Comparison of ENCODE assay signal across 17 mouse cellular contexts in the genomic region with DNA sequence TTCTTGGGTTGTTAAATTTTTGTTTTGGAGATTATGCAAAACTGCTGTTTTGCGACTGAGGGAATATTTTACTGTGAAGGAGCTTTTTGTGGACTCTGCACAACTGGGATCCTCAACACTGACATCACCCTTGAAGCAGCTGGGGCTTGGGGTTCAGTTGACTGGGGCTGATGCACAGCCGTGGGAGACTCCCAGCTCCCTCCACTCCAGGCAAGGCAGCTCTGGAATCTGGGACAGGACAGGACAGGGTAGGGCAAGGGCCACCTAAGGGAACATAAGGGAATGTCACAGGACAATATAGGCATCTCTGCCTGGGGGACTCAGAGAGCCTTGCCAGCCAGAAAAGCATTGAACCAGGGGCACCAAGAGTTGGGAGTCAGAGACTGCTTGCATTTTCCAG. TPM values are rescaled to one million over a fixed set of nuclear protein-coding genes. Genes with fewer than 3 reads are reported as not detected.
DNase-seq lines count a peak whose midpoint lies in the region; ATAC-seq and TF ChIP-seq lines count a peak whose summit lies in the region.
"Had no signal": no experiment of that assay in that cellular context is flagged by ENCODE, and none has a peak within 500 bp of the region (broad histone marks: within the 10 kb centered on the region; RNA-seq: fewer than 3 reads in every experiment).

No protein-coding gene starts in this region.

- H3K9me3 ChIP-seq in lung, embryonic 14.5 days (ENCODE audit: low read depth, low read length): no peaks in the 10 kb centered on the region
- H3K9me3 ChIP-seq in stomach, embryonic 15.5 days: no peaks in the 10 kb centered on the region
- H3K9me3 ChIP-seq: hindbrain, embryonic 13.5 days had no signal

- 14% methylated on average over 2 of the region's 2 CpGs for WGBS in lung, embryonic 14.5 days
- 26% methylated on average over 2 of the region's 2 CpGs for WGBS in stomach, embryonic 15.5 days

- H3K27me3 ChIP-seq in lung, embryonic 14.5 days (ENCODE audit: insufficient read depth, low read length): no peaks in the 10 kb centered on the region
- no peaks in the 10 kb centered on the region for H3K27me3 ChIP-seq in stomach, embryonic 15.5 days (replicated peaks)
- H3K27me3 ChIP-seq: hindbrain, embryonic 13.5 days had no signal

- no peak overlapping the region for H3K4me3 ChIP-seq in lung, embryonic 14.5 days (ENCODE audit: low read depth, low read length)
- no peak overlapping the region for H3K4me3 ChIP-seq in stomach, embryonic 15.5 days (replicated peaks)
- H3K4me3 ChIP-seq: forebrain, embryonic 12.5 days; hindbrain, embryonic 13.5 days; left cerebral cortex, adult 2 months had no signal

- ATAC-seq in lung, embryonic 14.5 days (ENCODE audit: insufficient read depth): peak; percentile 84
- no peak for ATAC-seq in stomach, embryonic 15.5 days (ENCODE audit: insufficient read depth, low FRiP score, low read depth)
- ATAC-seq in activated CD4-positive, CD25-positive, alpha-beta regulatory T cell, adult 4 months: no peak

- TF ChIP-seq CTCF in lung, embryonic 14.5 days (IDR thresholded peaks at IDR 0.05; ENCODE audit: low read depth): no peak

- no peaks in the 10 kb centered on the region for H3K36me3 ChIP-seq in lung, embryonic 14.5 days (ENCODE audit: insufficient read depth)
- no peaks in the 10 kb centered on the region for H3K36me3 ChIP-seq in stomach, embryonic 15.5 days
- H3K36me3 ChIP-seq: forebrain, embryonic 12.5 days; hindbrain, embryonic 13.5 days had no signal

- DNase-seq in heart, adult 11 months: peak; percentile 92
- no peak for DNase-seq in heart, postnatal 10 days
- no peak for DNase-seq in lung, embryonic 14.5 days
- no peak for DNase-seq in lung, postnatal 10 days
- peak; percentile 46 for DNase-seq in kidney, postnatal 10 days
- no peak for DNase-seq in testis, postnatal 14 days (ENCODE audit: low spot score)
- DNase-seq: B cell, adult 2 months; cerebellum, adult 11-12 months; thymus, postnatal 36 days had no signal

- peak overlapping the region; percentile 42; the same call in 1 of the 2 replicates for H3K4me2 ChIP-seq in lung, embryonic 14.5 days
- H3K4me2 ChIP-seq in stomach, embryonic 15.5 days: no peak overlapping the region
- H3K4me2 ChIP-seq: forebrain, embryonic 12.5 days; hindbrain, embryonic 13.5 days had no signal

- peaks cover 14% of the 10 kb centered on the region for H3K4me1 ChIP-seq in lung, embryonic 14.5 days (ENCODE audit: insufficient read depth)
- H3K4me1 ChIP-seq in stomach, embryonic 15.5 days: peaks cover 3% of the 10 kb centered on the region; the same call in 1 of the 2 replicates
- H3K4me1 ChIP-seq: forebrain, embryonic 12.5 days had no signal

- intact Hi-C loops in heart, postnatal 10 days (cut with DNase I): no loop called here

- H3K27ac ChIP-seq in lung, embryonic 14.5 days (ENCODE audit: low read depth): peak overlapping the region; percentile 83
- H3K27ac ChIP-seq in stomach, embryonic 15.5 days: peak overlapping the region; percentile 60; the same call in 1 of the 2 replicates
- H3K27ac ChIP-seq: forebrain, embryonic 12.5 days; hindbrain, embryonic 13.5 days; left cerebral cortex, adult 2 months had no signal

- H3K9ac ChIP-seq in lung, embryonic 14.5 days: no peak overlapping the region; the same call in 1 of the 2 replicates
- no peak overlapping the region for H3K9ac ChIP-seq in stomach, embryonic 15.5 days
- H3K9ac ChIP-seq: forebrain, embryonic 12.5 days; hindbrain, embryonic 13.5 days had no signal

RNA-seq across cellular contexts. Expression of gene Hoxb1, which starts 48.5 kb away (rescaled TPM):
- not detected for total RNA-seq in heart, postnatal 10 days (2021)
- polyA plus RNA-seq in lung, embryonic 14.5 days (2014; fragmentation: Nextera tagmentation; extraction: Ambion mirVana): 0.08 TPM in 1 of 2 replicates, not detected in the other
- 0.10 TPM in 1 of 2 replicates, not detected in the other for polyA plus RNA-seq in stomach, embryonic 15.5 days (2015; fragmentation: Nextera tagmentation; extraction: Ambion mirVana)
- not detected for polyA plus RNA-seq in activated CD4-positive, CD25-positive, alpha-beta regulatory T cell, adult 4 months (2017; shearing (Covaris generic))
- total RNA-seq: gastrocnemius, adult 8-10 months; layer of hippocampus, adult 18-20 months; left cerebral cortex, adult 2 months; megakaryocyte, adult 5-6 weeks had no signal
- polyA plus RNA-seq: forebrain, embryonic 12.5 days had no signal

RNA-seq across cellular contexts. Expression of gene Skap1, which starts 50.4 kb away (rescaled TPM):
- total RNA-seq in heart, postnatal 10 days (2021): under 1 TPM; 0.47 to 0.91 TPM
- 0.96 and 1.1 TPM in 2 replicates for polyA plus RNA-seq in lung, embryonic 14.5 days (2014; fragmentation: Nextera tagmentation; extraction: Ambion mirVana)
- polyA plus RNA-seq in stomach, embryonic 15.5 days (2015; fragmentation: Nextera tagmentation; extraction: Ambion mirVana): 1.1 TPM in 2 replicates
- polyA plus RNA-seq in activated CD4-positive, CD25-positive, alpha-beta regulatory T cell, adult 4 months (2017; shearing (Covaris generic)): 100 to 1,000 TPM; 615 to 687 TPM

Comparison
In these comparisons a context has a peak if more than half of its experiments do, and no peak if none do; other contexts are left out.
1. DNase-seq: peak in heart, adult 11 months (single experiment) and kidney, postnatal 10 days (single experiment); none in heart, postnatal 10 days (0 of 2), lung, embryonic 14.5 days (single experiment), lung, postnatal 10 days (single experiment) and testis, postnatal 14 days (single experiment).
2. RNA of gene Skap1, which starts 50.4 kb away (polyA plus RNA-seq): 615 to 687 TPM in activated CD4-positive, CD25-positive, alpha-beta regulatory T cell, adult 4 months; 1.1 TPM in stomach, embryonic 15.5 days and 0.96 to 1.1 TPM in lung, embryonic 14.5 days; every median in the first group is over 100 times any median in the second.